Mouse (Mus musculus) neural tube, embryonic 14.5 days (tissue): ENCODE results near the gene Dpysl4. TPM values are rescaled to one million over a fixed set of nuclear protein-coding genes. Genes with fewer than 3 reads are reported as not detected.

ENCODE experiments used
- ATAC-seq: fragments of 200-750 bp; cut with Nextera tagmentation; 2 replicates; pipeline ENCODE4 v1.8.0; 2017; ENCODE audit warnings: low read depth, mild to moderate bottlenecking, moderate TSS enrichment, moderate library complexity
- H3K27ac ChIP-seq: fragments of 300-500 bp; sonication (generic); 2 replicates; pipeline ENCODE4 v1.5.1; 2014; ENCODE audit warnings: low read depth, mild to moderate bottlenecking, control low read depth, low read length, moderate library complexity, mixed read lengths
- H3K27me3 ChIP-seq: fragments of 300-500 bp; sonication (generic); 2 replicates; pipeline ENCODE4 v1.6.1; 2014; ENCODE audit warnings: low read length; ENCODE audit not compliant: control insufficient read depth, insufficient read depth
- H3K36me3 ChIP-seq: fragments of 300-500 bp; sonication (generic); 2 replicates; pipeline ENCODE4 v1.6.1; 2014; ENCODE audit warnings: low read length, mixed read lengths; ENCODE audit not compliant: control insufficient read depth, insufficient read depth
- H3K4me1 ChIP-seq: fragments of 300-500 bp; sonication (generic); 2 replicates; pipeline ENCODE4 v1.6.1; 2014; ENCODE audit warnings: low read length; ENCODE audit not compliant: control insufficient read depth, insufficient read depth
- H3K4me2 ChIP-seq: fragments of 300-500 bp; sonication (generic); 2 replicates; pipeline ENCODE4 v1.6.1; 2014; ENCODE audit warnings: mild to moderate bottlenecking, low read depth, low read length, control low read depth
- H3K4me3 ChIP-seq: fragments of 300-500 bp; sonication (generic); 2 replicates; pipeline ENCODE4 v1.5.1; 2014; ENCODE audit warnings: low read depth, low read length, control low read depth, mixed read lengths
- H3K9ac ChIP-seq: fragments of 300-500 bp; sonication (generic); replicated peaks from 2 replicates; pipeline ENCODE4 v1.6.1; 2014; ENCODE audit warnings: low read depth, mild to moderate bottlenecking, control low read depth, low read length, mixed read lengths
- H3K9me3 ChIP-seq: fragments of 300-500 bp; sonication (generic); 2 replicates; pipeline ENCODE4 v1.6.1; 2016; ENCODE audit warnings: low read length; ENCODE audit not compliant: control insufficient read depth
- WGBS: fragments of 180-500 bp; shearing (Covaris S2); extraction: QIAGEN DNeasy Blood & Tissue Kit; methylation state at CpG from one replicate; pipeline ENCODE4 v1.1.7; 2014; 5-methylcytosine and 5-hydroxymethylcytosine counted together
- polyA plus RNA-seq: library from polyadenylated mRNA; unstranded; fragments of >200 nt; fragmentation: Nextera tagmentation; extraction: Ambion mirVana; gene quantifications from 2 replicates; pipeline ENCODE4 v1.2.1, GENCODE M21; 2014

Dpysl4 gene
- polyA plus RNA-seq, 1 experiment from 2014 or later, result 256 TPM

GRCm38 (mm10) chr7:139093124-139093523 lies 7.3 kb downstream of the Dpysl4 start:
- H3K4me2 ChIP-seq, result no peak overlapping the region
- no peak for ATAC-seq
- H3K36me3 ChIP-seq, result peaks cover 55% of the 10 kb centered on the region
- WGBS, result 91% methylated on average over 5 of the region's 5 CpGs
- no peak overlapping the region for H3K27ac ChIP-seq
- H3K9ac ChIP-seq, result no peak overlapping the region
- no peak overlapping the region for H3K4me3 ChIP-seq
- peaks cover 16% of the 10 kb centered on the region for H3K4me1 ChIP-seq
- no peaks in the 10 kb centered on the region for H3K9me3 ChIP-seq
- no peaks in the 10 kb centered on the region for H3K27me3 ChIP-seq

- no peaks in the 10 kb centered on the region for H3K9me3 ChIP-seq
- ATAC-seq, result no peak
- H3K27ac ChIP-seq, result no peak overlapping the region
- peaks cover 62% of the 10 kb centered on the region for H3K36me3 ChIP-seq
- H3K4me3 ChIP-seq, result no peak overlapping the region
- no peak overlapping the region for H3K9ac ChIP-seq
- no peak overlapping the region for H3K4me2 ChIP-seq
- peaks cover 10% of the 10 kb centered on the region for H3K4me1 ChIP-seq
- H3K27me3 ChIP-seq, result no peaks in the 10 kb centered on the region
- WGBS, result 85% methylated on average over 7 of the region's 7 CpGs
Observed at GRCm38 (mm10) chr7:139093781-139094180, 8.0 kb downstream of the Dpysl4 start.

GRCm38 (mm10) chr7:139094761-139095160 lies 9.0 kb downstream of the Dpysl4 start:
- no peak overlapping the region for H3K27ac ChIP-seq
- 84% methylated on average over 6 of the region's 6 CpGs for WGBS
- ATAC-seq, result no peak
- no peaks in the 10 kb centered on the region for H3K27me3 ChIP-seq
- H3K36me3 ChIP-seq, result peaks cover 65% of the 10 kb centered on the region
- no peak overlapping the region for H3K4me2 ChIP-seq
- no peak overlapping the region for H3K4me3 ChIP-seq
- no peaks in the 10 kb centered on the region for H3K9me3 ChIP-seq
- H3K4me1 ChIP-seq, result peaks cover 5% of the 10 kb centered on the region; the same call in 1 of the 2 replicates
- no peak overlapping the region for H3K9ac ChIP-seq

GRCm38 (mm10) chr7:139095282-139095681 lies 9.5 kb downstream of the Dpysl4 start:
- Histone ChIP-seq H3K27me3 (no peaks in the 10 kb centered on the region), H3K9me3 (no peaks in the 10 kb centered on the region), H3K4me2 (no peak overlapping the region), H3K4me3 (no peak overlapping the region), H3K9ac (no peak overlapping the region), H3K27ac (no peak overlapping the region), H3K4me1 (no peaks in the 10 kb centered on the region; the same call in 1 of the 2 replicates), H3K36me3 (peaks cover 65% of the 10 kb centered on the region)
- no peak for ATAC-seq
- 82% methylated on average over 7 of the region's 7 CpGs for WGBS

- Histone ChIP-seq H3K9me3 (no peaks in the 10 kb centered on the region), H3K27ac (no peak overlapping the region), H3K4me2 (no peak overlapping the region), H3K27me3 (no peaks in the 10 kb centered on the region), H3K4me3 (no peak overlapping the region), H3K4me1 (no peaks in the 10 kb centered on the region), H3K9ac (no peak overlapping the region), H3K36me3 (peaks cover 65% of the 10 kb centered on the region)
- no peak for ATAC-seq
- WGBS, result 89% methylated on average over 6 of the region's 6 CpGs
Observed at GRCm38 (mm10) chr7:139096399-139096798, 10.6 kb downstream of the Dpysl4 start.

- 72% methylated on average over 12 of the region's 12 CpGs for WGBS
- peaks cover 35% of the 10 kb centered on the region for H3K36me3 ChIP-seq
- H3K27ac ChIP-seq, result no peak overlapping the region; the same call in 1 of the 2 replicates
- no peak for ATAC-seq
- H3K4me1 ChIP-seq, result no peaks in the 10 kb centered on the region
- no peak overlapping the region for H3K9ac ChIP-seq
- H3K27me3 ChIP-seq, result no peaks in the 10 kb centered on the region
- no peak overlapping the region for H3K4me3 ChIP-seq
- no peak overlapping the region for H3K4me2 ChIP-seq
- H3K9me3 ChIP-seq, result no peaks in the 10 kb centered on the region
Observed at GRCm38 (mm10) chr7:139100531-139101095, 14.8 kb downstream of the Dpysl4 start.

GRCm38 (mm10) chr7:139101286-139101804 lies 15.5 kb downstream of the Dpysl4 start:
- Histone ChIP-seq H3K4me1 (no peaks in the 10 kb centered on the region), H3K27me3 (no peaks in the 10 kb centered on the region), H3K4me2 (no peak overlapping the region), H3K4me3 (no peak overlapping the region), H3K9me3 (no peaks in the 10 kb centered on the region), H3K36me3 (peaks cover 35% of the 10 kb centered on the region), H3K9ac (no peak overlapping the region), H3K27ac (no peak overlapping the region)
- 83% methylated on average over 10 of the region's 10 CpGs for whole genome bisulfite sequencing
- ATAC-seq, result no peak

GRCm38 (mm10) chr7:139101826-139102225 lies 16.0 kb downstream of the Dpysl4 start:
- Histone ChIP-seq H3K36me3 (peaks cover 32% of the 10 kb centered on the region), H3K4me2 (no peak overlapping the region), H3K27ac (no peak overlapping the region; the same call in 1 of the 2 replicates), H3K27me3 (no peaks in the 10 kb centered on the region), H3K4me3 (no peak overlapping the region), H3K9ac (no peak overlapping the region; the same call in 1 of the 2 replicates), H3K4me1 (no peaks in the 10 kb centered on the region), H3K9me3 (no peaks in the 10 kb centered on the region)
- 78% methylated on average over 3 of the region's 3 CpGs for WGBS
- no peak for ATAC-seq

- H3K4me1 ChIP-seq, result no peaks in the 10 kb centered on the region
- H3K27ac ChIP-seq, result no peak overlapping the region
- H3K36me3 ChIP-seq, result peaks cover 17% of the 10 kb centered on the region
- no peak overlapping the region for H3K4me3 ChIP-seq
- H3K27me3 ChIP-seq, result no peaks in the 10 kb centered on the region
- no peaks in the 10 kb centered on the region for H3K9me3 ChIP-seq
- 45% methylated on average over 10 of the region's 10 CpGs for WGBS
- no peak overlapping the region for H3K9ac ChIP-seq
- peak; percentile 42; the same call in 1 of the 2 replicates for ATAC-seq
- H3K4me2 ChIP-seq, result no peak overlapping the region
Observed at GRCm38 (mm10) chr7:139103960-139104381, 18.2 kb downstream of the Dpysl4 start.
